Mouse (Mus musculus): ENCODE results near the gene Vgf. TPM values are rescaled to one million over a fixed set of nuclear protein-coding genes. Genes with fewer than 3 reads are reported as not detected.
A peak's percentile ranks its signal among the peaks of the same experiment; 100 is the strongest.

Gene Vgf
- total and polyA plus RNA-seq, 3 experiments: 0.38 TPM; not detected in 2

- TF ChIP-seq MXI1 (IDR thresholded peaks at IDR 0.05; ENCODE audit: low read depth, low read length): peak; percentile 97
- TF ChIP-seq RCOR1 (conservative IDR thresholded peaks at IDR 0.05; ENCODE audit: low read depth, low read length): no peak
- TF ChIP-seq ELF1 (IDR thresholded peaks at IDR 0.05; ENCODE audit: low read depth, low read length): peak; percentile 61; the same call in 1 of the 2 replicates
- no peak for TF ChIP-seq EP300 (IDR thresholded peaks at IDR 0.05; ENCODE audit: low read length)
- TF ChIP-seq JUN (IDR thresholded peaks at IDR 0.05; ENCODE audit: insufficient read depth, low read depth, low read length): no peak
- TF ChIP-seq KAT2A (IDR thresholded peaks at IDR 0.05; ENCODE audit: insufficient replicate concordance, low read length): no peak
- no peak for TF ChIP-seq MAFK (IDR thresholded peaks at IDR 0.05; ENCODE audit: insufficient replicate concordance, low read length)
- no peak for TF ChIP-seq GABPA (IDR thresholded peaks at IDR 0.05; ENCODE audit: insufficient replicate concordance, low read depth, low read length)
- no peak for TF ChIP-seq USF2 (conservative IDR thresholded peaks at IDR 0.05; ENCODE audit: low read depth, low read length)
- no peak for TF ChIP-seq ZMIZ1 (IDR thresholded peaks at IDR 0.05; ENCODE audit: low read depth, low read length)
- TF ChIP-seq ETS1 (conservative IDR thresholded peaks at IDR 0.05; ENCODE audit: low read depth, low read length): no peak
- peak; percentile 51; the same call in 1 of the 2 replicates for TF ChIP-seq TCF12 (IDR thresholded peaks at IDR 0.05; ENCODE audit: low read depth, low read length)
- peak; percentile 54; the same call in 1 of the 2 replicates for TF ChIP-seq IRF4 (IDR thresholded peaks at IDR 0.05; ENCODE audit: low read depth, low read length)
- peak; percentile 92; the same call in 1 of the 2 replicates for TF ChIP-seq MAZ (IDR thresholded peaks at IDR 0.05; ENCODE audit: low read depth, low read length)
Observed at GRCm38 (mm10) chr5:137045402-137046323, 19.5 kb downstream of the Vgf start, which contains the start of gene Ap1s1 (continued).

GRCm38 (mm10) chr5:137046324-137046718, 20.1 kb downstream of the Vgf start:
- TF ChIP-seq POLR2AphosphoS2 (IDR thresholded peaks at IDR 0.05; ENCODE audit: low read depth, low read length) (no peak), NELFE (IDR thresholded peaks at IDR 0.05; ENCODE audit: low read depth, low read length) (0 out of 2 replicates have a peak, but pooled peaks have one; percentile 7)
- H3K4me3 ChIP-seq (replicated peaks in 1 of 3; ENCODE audit: low read depth in 2 of 3, low read length in 2 of 3, poor library complexity in 1 of 3): peak overlapping the region in 1 of 3 experiments; percentile 91
- no peaks in the 10 kb centered on the region for H3K27me3 ChIP-seq (replicated peaks)
- peak overlapping the region; percentile 52; the same call in 1 of the 2 replicates for H3K4me2 ChIP-seq (ENCODE audit: insufficient read depth, low read depth, poor library complexity, severe bottlenecking)
- dilution Hi-C loops (cut with MboI; ENCODE audit: extremely low pct_ligation_motif_present, extremely low pct_unique_long_range_greater_than_20kb, low sequenced_read_pairs): no loop called here
- H3K36me3 ChIP-seq (replicated peaks in 1 of 2; ENCODE audit: control insufficient read depth in 1 of 2, insufficient read depth in 1 of 2, low read length in 1 of 2): peaks cover 15 to 25% of the 10 kb centered on the region in 2 experiments
- H3K4me1 ChIP-seq (ENCODE audit: control insufficient read depth in 1 of 2, insufficient read depth in 2 of 2): peaks cover 10 to 18% of the 10 kb centered on the region in 2 experiments
- no peak overlapping the region for H3K9ac ChIP-seq (ENCODE audit: insufficient read depth, low read depth)
- no peaks in the 10 kb centered on the region for H3K9me3 ChIP-seq (replicated peaks; ENCODE audit: low read length)
- H3K79me2 ChIP-seq (replicated peaks; ENCODE audit: control insufficient read depth, extremely low read depth, insufficient read depth, poor library complexity, severe bottlenecking): no peaks in the 10 kb centered on the region
- DNase-seq (ENCODE audit: extremely low read depth): no peak
- no peak overlapping the region for H3K27ac ChIP-seq (ENCODE audit: insufficient read depth, low read depth)
- in situ Hi-C loops (cut with MboI; ENCODE audit: low pct_ligation_motif_present, low pct_unique_long_range_greater_than_20kb, low sequenced_read_pairs): no loop called here

All from CH12.LX (cell line).